Mouse (Mus musculus) splenic B cell, adult 2 months (primary cell): ENCODE results near the gene Gprin2.

ENCODE experiments used
- DNase-seq: peaks from one replicate; pipeline ENCODE4 v3.0.0-alpha.2; 2011; ENCODE audit warnings: low read depth, low spot score
- H3K27me3 ChIP-seq: 2 replicates; pipeline ENCODE4 v1.6.1; 2012; ENCODE audit warnings: mild to moderate bottlenecking, low read length, moderate library complexity, mixed read lengths; ENCODE audit not compliant: control insufficient read depth, poor library complexity, insufficient read depth, severe bottlenecking
- H3K36me3 ChIP-seq: 2 replicates; pipeline ENCODE4 v1.6.1; 2012; ENCODE audit warnings: mild to moderate bottlenecking, low read length, moderate library complexity, mixed read lengths; ENCODE audit not compliant: control insufficient read depth, poor library complexity, insufficient read depth, severe bottlenecking

The Gprin2 gene

DNA sequence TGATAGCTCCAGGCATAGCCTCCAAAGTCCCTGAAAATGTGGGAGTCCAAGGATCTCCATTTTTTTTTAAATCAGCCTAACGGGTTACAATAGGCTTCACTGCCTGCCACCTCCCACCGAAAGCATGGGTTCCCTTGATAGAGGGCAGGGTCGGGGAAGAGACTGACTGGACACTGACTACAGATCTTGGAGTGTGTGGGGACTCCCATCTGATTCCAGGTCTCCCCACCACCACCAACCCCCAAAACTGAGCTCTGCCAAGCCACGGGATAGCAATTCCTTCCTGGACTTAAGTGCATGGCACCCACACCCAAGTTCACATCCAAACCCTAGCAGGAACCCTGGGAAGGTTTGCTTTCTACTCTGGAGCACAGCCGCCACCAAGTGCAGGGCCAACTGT, 19.0 kb upstream of the Gprin2 start:
- no peak for DNase-seq
- H3K36me3 ChIP-seq: no peaks in the 10 kb centered on the region
- no peaks in the 10 kb centered on the region; the same call in 1 of the 2 replicates for H3K27me3 ChIP-seq

DNA sequence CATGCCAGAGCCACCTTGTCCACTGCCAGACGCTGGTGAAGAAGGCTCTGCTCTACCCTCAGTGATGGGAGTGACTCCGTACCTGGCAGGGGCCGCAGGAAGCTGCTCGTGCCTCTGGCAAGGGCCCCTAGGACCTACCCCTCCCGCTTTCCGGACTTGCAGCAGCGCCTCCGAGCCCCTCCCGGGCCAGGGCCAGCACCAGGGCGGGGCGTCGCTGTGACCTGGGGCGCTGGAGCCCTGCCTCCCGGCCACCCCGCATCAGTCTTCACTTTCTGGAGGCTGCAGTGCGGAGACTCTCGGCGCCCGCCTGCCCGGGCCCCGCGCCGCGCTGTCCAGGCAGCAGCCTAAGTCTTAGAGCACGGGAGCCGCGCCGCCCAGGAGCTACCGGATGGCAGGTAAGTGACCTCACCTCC, 18.3 kb upstream of the Gprin2 start:
- no peak for DNase-seq
- Histone ChIP-seq H3K36me3 (no peaks in the 10 kb centered on the region), H3K27me3 (no peaks in the 10 kb centered on the region; the same call in 1 of the 2 replicates)

DNA sequence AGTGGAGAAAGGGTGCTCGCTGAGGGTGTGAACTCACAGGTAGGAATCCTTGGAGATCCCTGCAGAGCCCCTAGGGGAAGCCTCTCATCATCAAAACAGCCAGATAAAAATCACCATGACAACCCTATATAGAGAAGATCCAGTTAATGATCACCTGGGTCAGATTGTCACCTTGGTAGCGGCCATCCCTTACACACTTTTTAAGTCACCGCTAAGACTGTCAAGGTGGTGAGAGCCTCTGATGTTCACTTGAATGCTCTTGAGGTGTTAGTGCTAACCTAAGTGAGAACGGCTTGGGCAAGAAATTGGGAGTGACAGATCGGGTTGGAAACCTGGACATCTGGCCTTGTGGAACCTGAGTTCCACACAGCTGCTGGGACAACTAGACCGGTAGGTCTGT, 17.8 kb upstream of the Gprin2 start, which contains the start of gene Syt15:
Gene Syt15, plus strand, starts transcription at position 301 of the 400 bp plus-strand sequence.
- no peak for DNase-seq
- H3K36me3 ChIP-seq: no peaks in the 10 kb centered on the region
- no peaks in the 10 kb centered on the region; the same call in 1 of the 2 replicates for H3K27me3 ChIP-seq

DNA sequence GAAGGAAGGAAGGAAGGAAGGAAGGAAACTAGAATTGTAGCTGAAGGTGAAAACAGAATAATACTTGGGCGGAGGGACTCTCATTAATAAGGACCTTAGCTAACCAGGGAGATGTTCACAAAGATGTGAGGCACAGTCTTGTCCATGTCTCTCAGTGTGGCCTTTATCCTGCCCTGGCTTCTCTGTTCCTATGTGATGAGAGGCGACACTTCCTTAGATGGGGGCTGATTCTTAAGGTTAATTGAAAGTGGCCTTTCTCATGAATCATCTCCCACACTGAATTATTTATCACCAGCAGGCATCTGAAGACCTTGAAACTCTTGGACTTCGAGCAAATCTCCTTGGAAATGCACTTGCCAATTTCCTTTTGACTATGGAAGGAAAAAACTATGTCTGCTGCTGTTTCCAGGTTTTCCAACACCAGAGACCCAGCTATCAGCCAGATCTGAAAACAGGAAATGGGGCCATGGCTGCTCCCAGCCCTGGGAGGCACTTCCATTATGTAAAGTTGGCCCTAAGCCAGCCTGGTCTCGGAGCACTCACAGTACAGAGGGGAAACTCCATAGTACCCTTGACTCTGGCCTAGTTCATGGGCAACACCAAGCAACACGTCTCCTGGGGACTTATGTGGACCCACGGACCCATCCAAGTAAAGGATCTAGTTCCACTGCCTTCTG, 14.1 kb upstream of the Gprin2 start:
- Histone ChIP-seq H3K27me3 (no peaks in the 10 kb centered on the region; the same call in 1 of the 2 replicates), H3K36me3 (no peaks in the 10 kb centered on the region)
- no peak for DNase-seq

DNA sequence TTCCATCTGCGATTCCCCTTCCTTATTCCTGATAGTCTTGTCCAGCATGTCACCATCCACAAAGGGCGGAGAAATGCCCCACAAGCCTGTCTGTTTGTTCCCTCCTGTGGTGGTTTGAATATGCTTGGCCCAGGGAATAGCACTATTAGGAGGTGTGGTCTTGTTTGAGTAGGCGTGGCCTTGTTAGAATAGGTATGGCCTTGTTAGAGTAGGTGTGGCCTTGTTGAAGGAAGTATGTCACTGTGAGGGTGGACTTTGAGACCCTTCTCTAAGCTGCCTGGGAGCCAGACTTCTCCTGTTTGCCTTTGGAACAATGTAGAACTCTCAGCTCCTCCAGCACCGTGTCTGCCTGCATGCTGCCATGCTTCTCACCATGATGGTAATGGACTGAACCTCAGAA, 8.5 kb upstream of the Gprin2 start:
- no peaks in the 10 kb centered on the region for H3K27me3 ChIP-seq
- DNase-seq: no peak
- no peaks in the 10 kb centered on the region for H3K36me3 ChIP-seq

DNA sequence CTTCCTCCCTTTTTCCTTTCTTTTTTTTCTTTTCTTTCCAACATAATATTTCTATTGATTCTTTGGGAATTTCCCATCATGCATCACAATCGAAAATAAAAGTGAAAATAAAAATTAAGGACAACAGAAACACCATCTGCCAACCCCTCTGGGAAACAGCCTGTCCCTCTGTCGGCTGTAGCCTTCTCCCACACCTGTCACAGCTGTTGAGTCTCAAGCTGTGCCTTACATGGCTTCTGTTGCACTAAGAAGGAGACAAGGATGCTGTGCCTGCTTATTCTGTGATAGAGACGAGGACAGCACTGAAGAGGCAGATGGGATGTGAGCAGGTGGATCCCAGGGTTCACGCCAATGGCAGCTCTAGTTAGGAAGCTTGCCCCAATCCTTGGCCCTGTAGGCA, 7.6 kb upstream of the Gprin2 start:
- Histone ChIP-seq H3K27me3 (no peaks in the 10 kb centered on the region), H3K36me3 (no peaks in the 10 kb centered on the region)
- no peak for DNase-seq

DNA sequence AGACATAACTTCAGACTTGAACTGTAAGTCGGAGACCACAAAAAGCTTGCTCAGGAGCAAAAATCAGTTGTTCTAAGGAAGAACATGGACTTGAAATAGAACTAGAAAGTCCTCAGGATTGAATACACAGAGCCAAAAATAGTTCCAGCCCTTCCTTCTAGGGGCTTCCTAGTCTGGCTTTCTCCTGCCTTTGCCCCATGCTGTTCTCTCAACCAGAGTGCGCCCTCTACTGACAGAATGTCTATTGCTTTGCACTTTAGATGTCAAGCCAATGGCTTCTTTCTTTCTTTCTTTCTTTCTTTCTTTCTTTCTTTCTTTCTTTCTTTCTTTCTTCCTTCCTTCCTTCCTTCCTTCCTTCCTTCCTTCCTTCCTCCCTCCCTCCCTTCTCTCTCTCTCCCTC, 7.2 kb upstream of the Gprin2 start:
- DNase-seq: peak; percentile 6
- no peaks in the 10 kb centered on the region for H3K36me3 ChIP-seq
- H3K27me3 ChIP-seq: no peaks in the 10 kb centered on the region

DNA sequence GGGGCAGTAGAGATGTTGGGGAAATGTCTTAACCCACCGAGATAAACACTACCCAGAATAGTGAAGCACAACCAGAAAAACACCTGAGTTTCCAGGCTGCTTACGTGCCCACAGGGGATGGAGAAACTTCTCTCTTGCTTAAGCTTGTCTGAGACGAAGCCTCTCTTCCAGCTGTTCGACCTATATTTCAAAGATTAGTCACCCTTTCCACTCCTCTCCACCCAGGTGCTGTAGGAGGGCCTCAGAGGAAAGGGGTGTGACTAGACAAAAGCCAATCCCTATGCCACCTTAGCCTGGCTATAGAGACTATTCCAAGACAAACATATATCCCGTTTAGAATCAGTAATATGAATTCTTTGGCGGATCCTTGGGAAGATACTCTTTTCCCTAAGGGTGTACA, 6.5 kb upstream of the Gprin2 start:
- no peak for DNase-seq
- no peaks in the 10 kb centered on the region for H3K36me3 ChIP-seq
- H3K27me3 ChIP-seq: no peaks in the 10 kb centered on the region

DNA sequence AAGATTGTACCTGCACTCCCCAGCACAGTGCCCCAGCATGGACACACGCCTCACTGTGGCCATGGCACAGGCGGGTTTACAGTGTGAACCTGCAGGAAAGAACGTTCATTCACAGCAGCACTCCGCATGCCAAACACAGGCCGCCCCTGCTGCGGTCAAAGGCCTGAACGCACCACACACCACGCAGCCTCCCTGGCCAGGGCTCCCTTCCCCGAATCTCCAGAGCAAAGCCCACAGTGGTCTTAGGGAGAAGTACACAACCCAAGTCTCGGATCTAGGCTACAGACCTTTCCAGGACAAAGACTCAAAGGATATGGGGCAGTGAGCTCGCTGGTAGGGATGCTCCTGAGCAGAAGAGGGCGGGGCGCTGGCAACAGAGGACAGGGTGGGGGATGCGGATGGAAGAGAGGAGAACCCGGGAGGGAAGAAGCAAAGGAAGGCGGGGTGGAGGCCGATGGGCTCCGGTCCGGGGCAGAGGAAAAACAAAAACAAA, 669 bp downstream of the Gprin2 start:
- no peaks in the 10 kb centered on the region for H3K27me3 ChIP-seq
- no peak for DNase-seq
- H3K36me3 ChIP-seq: no peaks in the 10 kb centered on the region

DNA sequence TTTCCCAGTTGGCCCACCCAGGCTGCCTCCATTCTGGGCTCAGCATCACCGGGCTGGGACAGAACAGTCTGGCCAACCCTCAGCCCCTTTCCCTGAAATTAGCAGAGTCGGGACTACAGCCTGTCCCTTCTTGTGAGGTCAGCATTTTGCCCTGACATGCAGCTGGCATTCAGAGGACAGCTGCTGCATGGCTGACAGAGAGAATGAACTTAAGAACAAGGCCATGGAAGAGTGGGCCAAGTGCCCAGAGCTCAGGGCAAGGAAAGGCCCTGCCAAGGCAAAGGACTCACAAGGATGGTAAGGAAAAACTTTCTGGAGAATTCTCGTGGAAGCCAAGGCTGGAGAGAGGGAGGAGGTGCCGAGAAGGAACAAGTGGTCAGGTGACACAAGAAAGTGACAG, 4.7 kb downstream of the Gprin2 start:
- Histone ChIP-seq H3K36me3 (no peaks in the 10 kb centered on the region), H3K27me3 (no peaks in the 10 kb centered on the region)
- DNase-seq: no peak

DNA sequence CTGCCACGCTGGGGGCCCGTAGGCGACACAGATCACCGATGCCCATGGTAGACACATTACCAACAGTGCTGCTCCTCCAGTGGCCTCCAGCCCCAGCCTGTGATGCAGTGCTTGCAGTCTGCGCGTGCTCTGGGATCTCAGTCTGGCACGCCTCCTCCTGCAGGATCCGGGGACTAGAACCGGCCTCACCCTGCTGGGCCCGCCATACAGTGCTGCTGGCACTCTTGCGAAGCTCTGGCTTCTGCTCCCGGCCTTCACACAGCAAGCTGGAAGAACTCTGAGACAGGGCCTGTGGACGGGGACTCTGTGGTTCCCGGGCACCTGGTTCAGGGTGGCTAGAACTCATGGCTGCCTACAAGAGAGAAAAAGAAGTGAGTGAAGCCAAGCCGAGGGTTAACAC, 6.0 kb downstream of the Gprin2 start:
- no peaks in the 10 kb centered on the region for H3K27me3 ChIP-seq

DNA sequence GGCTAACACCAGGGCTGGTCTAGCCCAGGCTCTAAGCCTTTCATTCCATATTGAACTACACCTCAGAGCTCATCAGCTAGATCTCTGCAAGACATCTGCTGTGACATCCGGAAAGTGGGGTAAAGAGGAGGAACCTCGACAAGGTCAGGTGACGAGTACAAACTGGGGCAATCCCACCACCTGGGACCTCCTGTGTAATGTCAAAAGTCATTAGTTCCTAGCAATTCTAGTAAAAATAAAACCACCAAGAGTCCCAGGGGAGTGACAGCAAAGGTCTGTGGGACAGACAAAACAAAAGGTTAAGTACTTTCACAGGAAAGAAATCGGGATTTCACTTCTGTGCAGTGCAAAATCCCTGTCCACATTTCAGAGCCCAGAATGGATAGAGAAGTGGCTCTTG, 7.6 kb downstream of the Gprin2 start:
- H3K27me3 ChIP-seq: no peaks in the 10 kb centered on the region
- H3K36me3 ChIP-seq: no peaks in the 10 kb centered on the region
- no peak for DNase-seq

More for the DNA sequence above, 6.0 kb downstream of the Gprin2 start:
- H3K36me3 ChIP-seq: no peaks in the 10 kb centered on the region
- DNase-seq: no peak

DNA sequence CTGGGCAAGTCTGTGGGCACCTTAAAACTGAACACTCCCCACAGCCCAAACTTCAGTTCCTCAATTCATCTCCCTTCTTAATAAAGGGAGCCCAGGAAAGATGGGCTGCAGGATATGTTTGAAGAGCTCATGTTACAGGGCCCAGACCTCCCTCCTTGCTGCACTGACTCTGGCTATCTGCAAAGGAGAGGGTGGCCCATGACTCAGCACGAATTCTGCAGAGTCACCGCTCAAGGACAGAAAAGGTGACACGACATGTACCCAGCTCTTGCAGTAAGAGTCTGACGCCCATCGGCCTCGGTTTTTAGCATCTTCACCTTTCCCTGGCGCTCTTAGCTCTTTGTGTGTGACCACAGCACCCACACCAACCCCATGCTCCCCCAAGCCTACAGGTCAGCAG, 11.1 kb downstream of the Gprin2 start:
- Histone ChIP-seq H3K27me3 (no peaks in the 10 kb centered on the region), H3K36me3 (no peaks in the 10 kb centered on the region)
- DNase-seq: no peak

DNA sequence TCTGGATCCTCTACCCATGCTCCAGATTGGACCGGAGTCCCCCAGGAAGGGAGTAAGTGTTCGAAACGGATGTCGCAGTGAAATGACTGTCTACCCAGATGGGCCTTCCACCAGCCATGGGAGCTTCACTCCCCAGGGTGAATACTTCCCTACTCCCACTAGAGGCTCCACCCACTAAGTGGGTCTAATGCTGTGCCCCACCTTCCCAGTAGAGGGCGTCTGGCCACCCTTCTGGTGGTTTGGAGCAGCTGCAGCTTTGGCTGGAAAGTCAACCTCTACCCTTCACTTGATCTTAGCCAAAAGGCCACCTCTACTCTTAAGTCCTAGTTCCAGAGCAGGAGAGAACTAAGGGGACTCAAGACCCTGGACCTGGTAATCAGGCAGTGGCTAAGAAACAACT, 12.8 kb downstream of the Gprin2 start:
- Histone ChIP-seq H3K36me3 (no peaks in the 10 kb centered on the region), H3K27me3 (no peaks in the 10 kb centered on the region)
- peak; percentile 10 for DNase-seq

DNA sequence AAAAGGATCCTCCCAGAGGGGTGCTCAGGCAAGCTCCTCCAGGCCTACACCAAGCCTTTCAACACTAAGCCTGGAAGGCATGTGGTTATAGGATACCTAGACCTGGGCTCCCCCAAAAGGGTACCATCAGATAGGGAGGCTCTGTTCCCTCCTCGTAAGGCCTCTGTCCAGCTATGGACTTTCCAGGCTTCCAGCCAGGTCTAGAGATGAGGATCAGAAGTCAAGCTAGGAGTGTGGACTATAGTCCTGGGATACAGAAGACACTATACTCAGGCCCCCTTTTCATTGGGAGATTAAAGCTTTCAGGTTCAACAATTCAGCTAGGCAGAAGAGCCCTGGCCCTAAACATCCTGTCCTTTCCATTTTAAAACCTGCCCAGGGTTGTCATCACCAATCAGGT, 18.4 kb downstream of the Gprin2 start:
- no peak for DNase-seq
- H3K36me3 ChIP-seq: no peaks in the 10 kb centered on the region
- H3K27me3 ChIP-seq: no peaks in the 10 kb centered on the region

DNA sequence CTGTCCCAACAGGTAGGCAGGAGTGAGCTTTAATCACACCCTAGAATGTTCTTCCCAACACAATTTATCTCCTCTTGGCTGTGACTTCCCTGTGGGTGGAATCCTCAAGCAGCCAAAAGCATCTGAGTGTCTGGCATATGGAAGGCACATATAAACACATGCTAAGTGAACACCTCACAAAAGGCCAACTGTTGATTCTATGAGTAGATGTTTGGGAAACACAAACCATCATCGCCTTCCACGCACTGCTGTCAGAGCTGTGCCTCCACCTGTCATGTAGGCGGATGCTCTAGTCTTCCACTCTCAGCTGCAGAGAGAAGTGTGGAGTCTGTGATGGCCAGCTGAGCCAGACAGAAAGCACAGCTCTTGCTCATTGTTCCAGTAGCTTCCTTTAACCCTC, 22.1 kb downstream of the Gprin2 start:
- no peak for DNase-seq
- Histone ChIP-seq H3K27me3 (no peaks in the 10 kb centered on the region), H3K36me3 (no peaks in the 10 kb centered on the region)
